Comparison of ENCODE assay signal across 8 mouse cellular contexts in genomic region chr1:162187352-162188120, GRCm38 (mm10).
DNase-seq lines count a peak whose midpoint lies in the region; ATAC-seq and TF ChIP-seq lines count a peak whose summit lies in the region.
"Had no signal": no experiment of that assay in that cellular context is flagged by ENCODE, and none has a peak within 500 bp of the region (broad histone marks: within the 10 kb centered on the region; RNA-seq: fewer than 3 reads in every experiment).

No protein-coding gene starts in this region.

- peaks cover 25% of the 10 kb centered on the region for H3K4me1 ChIP-seq in lung, embryonic 16.5 days (replicated peaks; ENCODE audit: control insufficient read depth, insufficient read depth, low read length)
- H3K4me1 ChIP-seq in lung, adult 2 months (ENCODE audit: control insufficient read depth, insufficient read depth, low read length) = no peaks in the 10 kb centered on the region
- peaks cover 22% of the 10 kb centered on the region for H3K4me1 ChIP-seq in forebrain, embryonic 12.5 days
- H3K4me1 ChIP-seq in hindbrain, embryonic 13.5 days (replicated peaks) = peaks cover 34% of the 10 kb centered on the region
- H3K4me1 ChIP-seq in stomach, embryonic 14.5 days (ENCODE audit: control insufficient read depth, insufficient read depth, low read length) = peaks cover 38% of the 10 kb centered on the region

- no peak overlapping the region for H3K4me3 ChIP-seq in lung, embryonic 16.5 days (ENCODE audit: low read length)
- H3K4me3 ChIP-seq in lung, adult 2 months (replicated peaks; ENCODE audit: extremely low read depth, low read depth, low read length) = no peak overlapping the region
- H3K4me3 ChIP-seq in forebrain, embryonic 12.5 days (replicated peaks) = no peak overlapping the region
- no peak overlapping the region for H3K4me3 ChIP-seq in hindbrain, embryonic 13.5 days
- H3K4me3 ChIP-seq in stomach, embryonic 14.5 days (ENCODE audit: low read depth, low read length) = no peak overlapping the region

- no peaks in the 10 kb centered on the region for H3K36me3 ChIP-seq in lung, embryonic 16.5 days (ENCODE audit: control insufficient read depth, insufficient read depth, low read length)
- H3K36me3 ChIP-seq in forebrain, embryonic 12.5 days (replicated peaks) = no peaks in the 10 kb centered on the region
- H3K36me3 ChIP-seq in hindbrain, embryonic 13.5 days = no peaks in the 10 kb centered on the region
- no peaks in the 10 kb centered on the region for H3K36me3 ChIP-seq in stomach, embryonic 14.5 days (ENCODE audit: control insufficient read depth, insufficient read depth, low read length)

- DNase-seq in lung, adult 2 months = no peak
- DNase-seq in urinary bladder, postnatal 10 days (ENCODE audit: low spot score) = no peak
- DNase-seq in testis, postnatal 14 days (ENCODE audit: low spot score) = no peak

- TF ChIP-seq POLR2A in lung, adult 2 months (IDR thresholded peaks at IDR 0.05; ENCODE audit: borderline replicate concordance, extremely low read depth, low read depth, low read length) = no peak

- peak overlapping the region; percentile 27; the same call in 1 of the 2 replicates for H3K4me2 ChIP-seq in lung, embryonic 16.5 days (ENCODE audit: low read depth, low read length)
- H3K4me2 ChIP-seq in forebrain, embryonic 12.5 days = no peak overlapping the region
- no peak overlapping the region for H3K4me2 ChIP-seq in hindbrain, embryonic 13.5 days
- H3K4me2 ChIP-seq in stomach, embryonic 14.5 days (replicated peaks; ENCODE audit: low read depth, low read length) = peak overlapping the region; percentile 26; the same call in 1 of the 2 replicates

- WGBS in lung, embryonic 16.5 days = 39% methylated on average over 8 of the region's 8 CpGs
- WGBS in lung, adult 2 months = 48% methylated on average over 8 of the region's 8 CpGs
- 59% methylated on average over 8 of the region's 8 CpGs for WGBS in forebrain, embryonic 12.5 days
- WGBS in hindbrain, embryonic 13.5 days = 61% methylated on average over 8 of the region's 8 CpGs
- 37% methylated on average over 8 of the region's 8 CpGs for WGBS in stomach, embryonic 14.5 days

- no peak for TF ChIP-seq CTCF in lung, adult 2 months (IDR thresholded peaks at IDR 0.05; ENCODE audit: insufficient read depth, low read length)

- H3K27ac ChIP-seq in lung, embryonic 16.5 days (ENCODE audit: low read length) = peak overlapping the region; percentile 89
- peak overlapping the region; percentile 61 for H3K27ac ChIP-seq in forebrain, embryonic 12.5 days
- H3K27ac ChIP-seq in hindbrain, embryonic 13.5 days = peak overlapping the region; percentile 72
- peak overlapping the region; percentile 98 for H3K27ac ChIP-seq in stomach, embryonic 14.5 days (ENCODE audit: low read length)
- H3K27ac ChIP-seq: macrophage had no signal

- no peaks in the 10 kb centered on the region for H3K27me3 ChIP-seq in lung, embryonic 16.5 days (ENCODE audit: control insufficient read depth, insufficient read depth, low read depth, low read length)
- H3K27me3 ChIP-seq in forebrain, embryonic 12.5 days = no peaks in the 10 kb centered on the region
- no peaks in the 10 kb centered on the region for H3K27me3 ChIP-seq in hindbrain, embryonic 13.5 days
- no peaks in the 10 kb centered on the region for H3K27me3 ChIP-seq in stomach, embryonic 14.5 days (ENCODE audit: control insufficient read depth, insufficient read depth, low read length)

- no peaks in the 10 kb centered on the region for H3K9me3 ChIP-seq in lung, embryonic 16.5 days (ENCODE audit: control insufficient read depth, low read length)
- H3K9me3 ChIP-seq in forebrain, embryonic 12.5 days = no peaks in the 10 kb centered on the region
- H3K9me3 ChIP-seq in hindbrain, embryonic 13.5 days = no peaks in the 10 kb centered on the region
- no peaks in the 10 kb centered on the region for H3K9me3 ChIP-seq in stomach, embryonic 14.5 days (ENCODE audit: control insufficient read depth, low read depth, low read length)

- peak; percentile 69 for ATAC-seq in lung, embryonic 16.5 days (ENCODE audit: low read depth)
- ATAC-seq in forebrain, embryonic 12.5 days (ENCODE audit: low FRiP score) = no peak
- no peak for ATAC-seq in hindbrain, embryonic 13.5 days (ENCODE audit: low FRiP score)
- ATAC-seq in stomach, embryonic 14.5 days (ENCODE audit: insufficient number of reproducible peaks, insufficient read depth, low FRiP score, low read depth) = peak; percentile 51; the same call in 1 of the 2 replicates

- H3K9ac ChIP-seq in lung, embryonic 16.5 days (ENCODE audit: low read length) = 0 out of 2 replicates have a peak overlapping the region, but pooled peaks have one; percentile 9
- no peak overlapping the region for H3K9ac ChIP-seq in forebrain, embryonic 12.5 days
- no peak overlapping the region for H3K9ac ChIP-seq in hindbrain, embryonic 13.5 days
- no peak overlapping the region for H3K9ac ChIP-seq in stomach, embryonic 14.5 days (replicated peaks; ENCODE audit: low read depth, low read length)

Comparison
In these comparisons a context has a peak if more than half of its experiments do, and no peak if none do; other contexts are left out.
1. ATAC-seq: peak in lung, embryonic 16.5 days (single experiment) and stomach, embryonic 14.5 days (single experiment); none in forebrain, embryonic 12.5 days (single experiment) and hindbrain, embryonic 13.5 days (single experiment).
2. H3K4me2 ChIP-seq: peak in lung, embryonic 16.5 days (single experiment) and stomach, embryonic 14.5 days (single experiment); none in forebrain, embryonic 12.5 days (single experiment) and hindbrain, embryonic 13.5 days (single experiment).
3. Peak in every context shown above with its lines, with median percentiles within 50 percentile points of each other: H3K27ac ChIP-seq.